Mouse (Mus musculus): ENCODE results near the gene Dhx38. TPM values are rescaled to one million over a fixed set of nuclear protein-coding genes. Genes with fewer than 3 reads are reported as not detected.

Dhx38 gene
- polyA plus RNA-seq, 1 experiment from 2014 or later, result 5.6 TPM

GRCm38 (mm10) chr8:109606725-109607124 is 41.1 kb upstream of the Dhx38 start:
- ATAC-seq, result no peak
- H3K4me2 ChIP-seq (ENCODE audit: low read depth, low read length), result no peak overlapping the region

DNA sequence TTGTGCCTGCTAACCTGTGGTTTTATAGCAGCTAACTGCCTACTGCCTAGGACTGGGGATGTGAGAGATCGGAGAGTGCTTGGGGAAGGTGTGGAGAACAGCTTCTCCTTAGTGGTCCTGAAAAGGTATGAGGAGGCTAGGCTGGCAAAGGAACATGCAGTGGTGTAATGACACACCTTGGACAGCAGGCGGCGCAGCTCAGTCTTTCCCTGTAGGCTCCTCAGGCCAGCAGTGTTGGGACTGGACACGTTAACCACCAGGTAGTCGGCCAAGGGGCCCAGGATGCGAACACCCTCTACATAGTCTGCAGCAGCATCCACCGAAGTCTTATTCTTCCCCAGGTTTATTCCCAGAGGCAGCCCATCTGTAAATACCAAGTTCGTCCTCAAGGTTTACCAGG is 30.2 kb upstream of the Dhx38 start:
- Histone ChIP-seq H3K4me3 (ENCODE audit: low read depth, low read length) (no peak overlapping the region), H3K9me3 (ENCODE audit: low read length) (no peaks in the 10 kb centered on the region), H3K27ac (ENCODE audit: low read depth) (no peak overlapping the region), H3K27me3 (ENCODE audit: insufficient read depth, low read length) (no peaks in the 10 kb centered on the region), H3K9ac (replicated peaks) (no peak overlapping the region), H3K36me3 (replicated peaks; ENCODE audit: insufficient read depth, low read length) (peaks cover 19% of the 10 kb centered on the region), H3K4me2 (ENCODE audit: low read depth, low read length) (no peak overlapping the region), H3K4me1 (ENCODE audit: insufficient read depth) (peaks cover 7% of the 10 kb centered on the region; the same call in 1 of the 2 replicates)
- 43% methylated on average over 8 of the region's 8 CpGs for WGBS (ENCODE audit: insufficient replicate concordance)
- peak; percentile 37; the same call in 1 of the 2 replicates for ATAC-seq
- peak; percentile 82 for DNase-seq
- TF ChIP-seq EP300 (IDR thresholded peaks at IDR 0.05; ENCODE audit: low read depth) (no peak), CTCF (IDR thresholded peaks at IDR 0.05; ENCODE audit: low read depth) (peak; percentile 95)

More at GRCm38 (mm10) chr8:109606725-109607124, 41.1 kb upstream of the Dhx38 start:
- no peak for DNase-seq
- TF ChIP-seq CTCF (IDR thresholded peaks at IDR 0.05; ENCODE audit: low read depth) (no peak), EP300 (IDR thresholded peaks at IDR 0.05; ENCODE audit: low read depth) (no peak)
- Histone ChIP-seq H3K9ac (replicated peaks) (no peak overlapping the region), H3K27me3 (ENCODE audit: insufficient read depth, low read length) (no peaks in the 10 kb centered on the region), H3K4me3 (ENCODE audit: low read depth, low read length) (no peak overlapping the region), H3K9me3 (ENCODE audit: low read length) (no peaks in the 10 kb centered on the region), H3K36me3 (replicated peaks; ENCODE audit: insufficient read depth, low read length) (peaks cover 23% of the 10 kb centered on the region), H3K27ac (ENCODE audit: low read depth) (no peak overlapping the region), H3K4me1 (ENCODE audit: insufficient read depth) (peaks cover 18% of the 10 kb centered on the region)
- 70% methylated on average over 2 of the region's 2 CpGs for WGBS (ENCODE audit: insufficient replicate concordance)

- Histone ChIP-seq H3K36me3 (replicated peaks; ENCODE audit: insufficient read depth, low read length) (peaks cover 13% of the 10 kb centered on the region), H3K27ac (ENCODE audit: low read depth) (no peak overlapping the region), H3K4me3 (ENCODE audit: low read depth, low read length) (no peak overlapping the region), H3K4me2 (ENCODE audit: low read depth, low read length) (no peak overlapping the region), H3K4me1 (ENCODE audit: insufficient read depth) (peaks cover 7% of the 10 kb centered on the region; the same call in 1 of the 2 replicates), H3K9me3 (ENCODE audit: low read length) (no peaks in the 10 kb centered on the region), H3K9ac (replicated peaks) (no peak overlapping the region), H3K27me3 (ENCODE audit: insufficient read depth, low read length) (no peaks in the 10 kb centered on the region)
- WGBS (ENCODE audit: insufficient replicate concordance), result 63% methylated on average over 6 of the region's 6 CpGs
- ATAC-seq, result peak; percentile 35; the same call in 1 of the 2 replicates
- TF ChIP-seq EP300 (IDR thresholded peaks at IDR 0.05; ENCODE audit: low read depth) (no peak), CTCF (IDR thresholded peaks at IDR 0.05; ENCODE audit: low read depth) (peak; percentile 76)
- DNase-seq, result peak; percentile 34
Measured at GRCm38 (mm10) chr8:109593117-109593788, 27.6 kb upstream of the Dhx38 start.

DNA sequence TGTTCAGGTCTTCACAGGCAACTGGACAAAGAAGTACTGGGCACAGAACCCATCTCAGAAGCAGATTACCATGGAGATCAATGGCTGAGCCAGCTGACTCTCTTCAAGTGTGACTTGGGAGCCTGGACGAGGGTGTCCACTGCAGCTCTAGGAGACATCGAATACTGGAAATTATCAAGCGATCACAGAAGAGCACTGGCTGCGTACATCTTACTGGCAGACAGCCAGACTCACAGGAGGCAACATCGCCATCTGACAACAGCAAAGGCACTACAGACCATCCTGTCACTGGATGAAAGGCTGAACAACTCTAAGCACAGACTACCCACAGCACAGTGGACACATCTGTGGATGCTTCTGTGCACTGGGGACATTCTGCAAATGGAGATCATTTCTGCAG is 26.5 kb upstream of the Dhx38 start:
- no peak for TF ChIP-seq EP300 (IDR thresholded peaks at IDR 0.05; ENCODE audit: low read depth)
- no peak for TF ChIP-seq CTCF (IDR thresholded peaks at IDR 0.05; ENCODE audit: low read depth)
- Histone ChIP-seq H3K36me3 (replicated peaks; ENCODE audit: insufficient read depth, low read length) (peaks cover 13% of the 10 kb centered on the region), H3K9ac (replicated peaks) (0 out of 2 replicates have a peak overlapping the region, but pooled peaks have one; percentile 16), H3K27me3 (ENCODE audit: insufficient read depth, low read length) (no peaks in the 10 kb centered on the region), H3K4me1 (ENCODE audit: insufficient read depth) (peaks cover 7% of the 10 kb centered on the region; the same call in 1 of the 2 replicates), H3K27ac (ENCODE audit: low read depth) (peak overlapping the region; percentile 60), H3K4me3 (ENCODE audit: low read depth, low read length) (no peak overlapping the region), H3K4me2 (ENCODE audit: low read depth, low read length) (peak overlapping the region; percentile 44), H3K9me3 (ENCODE audit: low read length) (no peaks in the 10 kb centered on the region)
- peak; percentile 40 for ATAC-seq
- 48% methylated on average over 5 of the region's 5 CpGs for WGBS (ENCODE audit: insufficient replicate concordance)
- DNase-seq, result no peak

- Histone ChIP-seq H3K4me3 (ENCODE audit: low read depth, low read length) (no peak overlapping the region), H3K9ac (replicated peaks) (peak overlapping the region; percentile 48; the same call in 1 of the 2 replicates), H3K4me2 (ENCODE audit: low read depth, low read length) (peak overlapping the region; percentile 44), H3K36me3 (replicated peaks; ENCODE audit: insufficient read depth, low read length) (peaks cover 13% of the 10 kb centered on the region), H3K27me3 (ENCODE audit: insufficient read depth, low read length) (no peaks in the 10 kb centered on the region), H3K9me3 (ENCODE audit: low read length) (no peaks in the 10 kb centered on the region), H3K27ac (ENCODE audit: low read depth) (peak overlapping the region; percentile 60), H3K4me1 (ENCODE audit: insufficient read depth) (peaks cover 7% of the 10 kb centered on the region; the same call in 1 of the 2 replicates)
- DNase-seq, result no peak
- ATAC-seq, result peak; percentile 51
- TF ChIP-seq CTCF (IDR thresholded peaks at IDR 0.05; ENCODE audit: low read depth), result no peak
- TF ChIP-seq EP300 (IDR thresholded peaks at IDR 0.05; ENCODE audit: low read depth), result peak; percentile 82
- WGBS (ENCODE audit: insufficient replicate concordance), result 63% methylated on average over 3 of the region's 3 CpGs
Measured at GRCm38 (mm10) chr8:109591367-109591766, 25.7 kb upstream of the Dhx38 start.

DNA sequence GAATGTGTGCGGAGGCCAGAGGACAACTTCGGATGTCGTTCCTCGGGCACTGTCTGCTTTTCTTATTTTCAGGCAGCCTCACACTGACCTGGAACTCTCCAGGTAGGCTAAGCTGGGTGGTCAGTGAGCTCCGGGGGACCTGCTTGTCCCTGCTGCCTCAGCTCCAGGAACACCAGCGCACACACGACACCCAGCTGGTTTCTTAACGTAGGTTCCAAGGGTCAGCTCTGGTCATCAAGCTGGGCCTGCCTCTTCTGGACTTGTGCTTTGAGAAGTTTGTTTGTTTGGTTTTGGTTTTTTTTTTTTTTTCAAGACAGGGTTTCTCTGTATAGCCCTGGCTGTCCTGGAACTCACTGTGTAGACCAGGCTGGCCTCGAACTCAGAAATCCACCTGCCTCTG is 25.2 kb upstream of the Dhx38 start:
- ATAC-seq (no peak), DNase-seq (no peak)
- no peaks in the 10 kb centered on the region for H3K9me3 ChIP-seq (ENCODE audit: low read length)
- no peak overlapping the region; the same call in 1 of the 2 replicates for H3K27ac ChIP-seq (ENCODE audit: low read depth)
- 0 out of 2 replicates have a peak overlapping the region, but pooled peaks have one; percentile 44 for H3K4me2 ChIP-seq (ENCODE audit: low read depth, low read length)
- H3K36me3 ChIP-seq (replicated peaks; ENCODE audit: insufficient read depth, low read length), result peaks cover 13% of the 10 kb centered on the region
- peaks cover 11% of the 10 kb centered on the region; the same call in 1 of the 2 replicates for H3K4me1 ChIP-seq (ENCODE audit: insufficient read depth)
- WGBS (ENCODE audit: insufficient replicate concordance), result 89% methylated on average over 9 of the region's 9 CpGs
- H3K4me3 ChIP-seq (ENCODE audit: low read depth, low read length), result no peak overlapping the region
- TF ChIP-seq CTCF (IDR thresholded peaks at IDR 0.05; ENCODE audit: low read depth) (no peak), EP300 (IDR thresholded peaks at IDR 0.05; ENCODE audit: low read depth) (no peak)
- H3K9ac ChIP-seq (replicated peaks), result no peak overlapping the region
- H3K27me3 ChIP-seq (ENCODE audit: insufficient read depth, low read length), result no peaks in the 10 kb centered on the region

Measured in liver, postnatal 0 days (tissue).